Mouse (Mus musculus) left cerebral cortex, postnatal 10 days (tissue): ENCODE results near the gene AI467606. TPM values are rescaled to one million over a fixed set of nuclear protein-coding genes. Genes with fewer than 3 reads are reported as not detected.

Experiments
- DNase-seq, 2 experiments: peaks; one replicate each; pipeline ENCODE4 v3.0.0; 2021 to 2022; ENCODE audit warnings: low spot score in 2 of 2, mixed read lengths in 1 of 2; ENCODE audit errors: extremely low spot score in 1 of 2
- intact Hi-C: fragments of 180-260 bp; cut with DNase I; formaldehyde crosslinking; loops from one replicate; pipeline ENCODE4 v1.15.1; 2025
- microRNA-seq: library from miRNA; unstranded; fragments of <30 nt; microRNA quantifications from one replicate; pipeline ENCODE4 v1.2.0, GENCODE M21; 2022
- total RNA-seq, 2 experiments: library from RNA; stranded (reverse); gene quantifications; 2 replicates each; pipeline ENCODE4 v1.2.3; 2021

AI467606 gene
- total RNA-seq, 2 experiments from 2014 or later: 1.4 to 2.1 TPM

DNA sequence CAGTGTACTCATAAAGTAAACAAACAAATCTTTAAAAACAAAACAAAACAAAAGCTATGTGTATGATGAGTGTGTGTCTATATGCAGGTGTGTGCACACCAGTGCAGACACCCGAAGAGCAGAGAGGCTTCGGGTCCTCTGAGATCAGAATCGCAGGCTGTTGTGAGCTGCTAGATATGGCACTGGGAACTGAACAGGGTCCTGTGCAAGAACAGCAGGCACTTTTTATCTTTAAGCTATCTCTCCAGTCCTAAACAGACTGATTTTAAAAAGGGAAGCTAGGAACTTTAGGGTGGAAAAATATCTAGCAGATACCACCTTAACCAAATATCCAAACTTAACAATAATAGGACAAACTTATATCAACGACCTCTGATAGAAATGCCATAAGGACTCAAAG, 51.5 kb downstream of the AI467606 start:
- no peak for DNase-seq
- intact Hi-C loops: no loop called here

Small RNA genes lying within 50 kb of the gene (microRNA-seq; reads per million reads assigned to microRNA genes)
- gene Gm44343: not detected

Other genes with a start within 250 kb of the AI467606 start
- 10 to 100 TPM; 74.1 to 80.3 TPM for gene Doc2a, start 243.9 kb upstream of the AI467606 start, total RNA-seq
- gene Hirip3, start 229.4 kb upstream of the AI467606 start, total RNA-seq: 10 to 100 TPM; 32.4 to 41.1 TPM
- 10 to 100 TPM; 51.5 to 56.4 TPM for gene Ino80e, start 229.0 kb upstream of the AI467606 start, total RNA-seq
- 100 to 1,000 TPM; 161 to 168 TPM for gene Taok2, start 206.7 kb upstream of the AI467606 start, total RNA-seq
- 10 to 100 TPM; 22.4 to 25.2 TPM for gene Tmem219, start 168.4 kb upstream of the AI467606 start, total RNA-seq
- 100 to 1,000 TPM; 143 to 150 TPM for gene Kctd13, start 162.5 kb upstream of the AI467606 start, total RNA-seq
- 10 to 100 TPM; 49.0 to 58.8 TPM for gene Asphd1, start 141.8 kb upstream of the AI467606 start, total RNA-seq
- 100 to 1,000 TPM; 306 to 312 TPM for gene Sez6l2, start 140.8 kb upstream of the AI467606 start, total RNA-seq
- 100 to 1,000 TPM; 163 to 166 TPM for gene Cdipt, start 115.4 kb upstream of the AI467606 start, total RNA-seq
- gene Cdiptos, start 115.3 kb upstream of the AI467606 start, total RNA-seq: under 1 TPM in 1 of 2 experiments, not detected in 1; 0.17 TPM
- 1 to 10 TPM; 4.4 to 4.5 TPM for gene Mvp, start 76.7 kb upstream of the AI467606 start, total RNA-seq
- gene Pagr1b, start 74.9 kb upstream of the AI467606 start, total RNA-seq: under 1 TPM in 1 of 2 experiments, not detected in 1; 0.94 TPM
- gene Pagr1a, start 74.0 kb upstream of the AI467606 start, total RNA-seq: 10 to 100 TPM; 17.1 to 17.7 TPM
- 10 to 100 TPM; 38.9 to 40.8 TPM for gene Gm42742, start 70.3 kb upstream of the AI467606 start, total RNA-seq
- gene Prrt2, start 70.1 kb upstream of the AI467606 start, total RNA-seq: 100 to 1,000 TPM; 182 to 196 TPM
- gene Maz, start 64.3 kb upstream of the AI467606 start, total RNA-seq: 100 to 1,000 TPM; 265 to 274 TPM
- 1 to 10 TPM; 8.8 to 9.8 TPM for gene Kif22, start 48.9 kb upstream of the AI467606 start, total RNA-seq
- not detected for gene Zg16, start 4.0 kb upstream of the AI467606 start, total RNA-seq
- under 1 TPM in 1 of 2 experiments, not detected in 1; 0.22 TPM for gene Qprt, start 30.9 kb downstream of the AI467606 start, total RNA-seq
- under 1 TPM; 0.11 to 0.12 TPM for gene Spn, start 46.5 kb downstream of the AI467606 start, total RNA-seq
- 10 to 100 TPM; 74.0 to 75.8 TPM for gene Cd2bp2, start 104.7 kb downstream of the AI467606 start, total RNA-seq
- 10 to 100 TPM; 85.6 to 88.0 TPM for gene Tbc1d10b, start 117.1 kb downstream of the AI467606 start, total RNA-seq
- gene Mylpf, start 117.5 kb downstream of the AI467606 start, total RNA-seq: 1 to 10 TPM in 1 of 2 experiments, not detected in 1; 1.2 TPM
- 10 to 100 TPM; 16.6 to 18.4 TPM for gene Zfp553, start 141.7 kb downstream of the AI467606 start, total RNA-seq
- gene Sept1, start 141.8 kb downstream of the AI467606 start, total RNA-seq: 1 to 10 TPM; 6.0 to 6.1 TPM
- gene Zfp771, start 152.9 kb downstream of the AI467606 start, total RNA-seq: 10 to 100 TPM; 53.6 to 65.0 TPM
- gene Dctpp1, start 169.3 kb downstream of the AI467606 start, total RNA-seq: 10 to 100 TPM; 40.7 to 40.9 TPM
- 10 to 100 TPM; 50.6 to 53.7 TPM for gene Sephs2, start 182.7 kb downstream of the AI467606 start, total RNA-seq
- under 1 TPM; 0.32 to 0.57 TPM for gene Itgal, start 204.9 kb downstream of the AI467606 start, total RNA-seq